Mouse (Mus musculus): ENCODE measurements around the gene Adora3. TPM values are rescaled to one million over a fixed set of nuclear protein-coding genes. Genes with fewer than 3 reads are reported as not detected.

Gene Adora3
- polyA plus RNA-seq, 1 experiment from 2014 or later, result 0.16 TPM

DNA sequence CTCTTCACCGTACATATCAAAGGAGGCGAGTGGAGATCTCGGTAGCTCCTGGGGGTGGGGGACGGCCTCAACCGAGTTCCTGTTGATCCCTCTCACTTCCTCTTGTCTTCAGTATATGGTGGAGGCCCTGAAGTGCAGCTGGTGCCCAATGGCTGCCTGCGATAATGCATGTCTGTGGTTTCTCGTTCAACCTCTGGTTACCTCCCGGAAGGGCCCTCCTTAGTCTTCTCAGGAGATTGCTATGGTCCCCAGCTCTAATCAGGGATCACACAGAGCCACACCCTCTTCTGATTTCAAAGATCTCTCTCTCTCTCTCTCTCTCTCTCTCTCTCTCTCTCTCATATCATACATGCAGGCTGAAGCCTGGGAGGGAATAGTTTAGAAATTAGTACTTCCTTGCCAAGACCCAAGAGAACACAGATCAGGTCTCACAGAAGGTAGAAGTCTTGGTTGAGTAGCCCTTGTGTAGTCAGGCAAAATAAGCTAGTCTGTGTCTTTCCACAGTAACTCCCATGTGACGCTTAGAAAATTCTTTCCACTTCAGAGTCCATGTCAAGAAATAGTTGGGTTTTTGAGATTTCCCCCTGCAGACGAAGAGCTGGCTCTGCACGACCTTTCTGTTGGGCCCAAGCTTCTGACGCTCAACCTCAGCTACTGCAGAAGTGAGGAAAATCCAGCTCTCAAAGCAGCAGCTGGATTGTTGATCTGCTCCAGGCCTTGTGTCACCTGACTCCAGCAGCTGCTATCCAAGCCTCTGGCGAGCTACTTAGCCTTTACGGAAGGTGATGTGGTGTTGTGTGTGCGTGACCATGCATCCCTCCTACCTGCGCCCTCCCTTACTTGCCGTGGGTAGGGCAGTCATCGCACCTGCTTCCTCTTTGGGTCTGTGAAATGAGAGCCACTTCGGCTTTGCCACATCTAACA lies 22.2 kb downstream of the Adora3 start:
- DNase-seq (ENCODE audit: low spot score), result no peak
- H3K9me3 ChIP-seq (ENCODE audit: control insufficient read depth, low read length), result no peaks in the 10 kb centered on the region
- H3K4me2 ChIP-seq (ENCODE audit: low read depth, severe bottlenecking), result no peak overlapping the region
- WGBS, result 74% methylated on average over 19 of the region's 19 CpGs
- H3K4me1 ChIP-seq (ENCODE audit: control insufficient read depth, insufficient read depth, low read length), result peaks cover 4% of the 10 kb centered on the region; the same call in 1 of the 2 replicates
- H3K27ac ChIP-seq (replicated peaks; ENCODE audit: low read depth, low read length), result 0 out of 2 replicates have a peak overlapping the region, but pooled peaks have one; percentile 6
- no peak overlapping the region for H3K9ac ChIP-seq (ENCODE audit: low read length)
- no peaks in the 10 kb centered on the region for H3K36me3 ChIP-seq (ENCODE audit: control insufficient read depth, insufficient read depth, low read length)
- 0 out of 2 replicates have a peak, but pooled peaks have one; percentile 37 for ATAC-seq (ENCODE audit: insufficient number of reproducible peaks, low FRiP score, low TSS enrichment, low read depth)
- no peak overlapping the region for H3K4me3 ChIP-seq (ENCODE audit: low read depth, low read length)
- H3K27me3 ChIP-seq (ENCODE audit: control insufficient read depth, insufficient read depth, low read length), result no peaks in the 10 kb centered on the region

DNA sequence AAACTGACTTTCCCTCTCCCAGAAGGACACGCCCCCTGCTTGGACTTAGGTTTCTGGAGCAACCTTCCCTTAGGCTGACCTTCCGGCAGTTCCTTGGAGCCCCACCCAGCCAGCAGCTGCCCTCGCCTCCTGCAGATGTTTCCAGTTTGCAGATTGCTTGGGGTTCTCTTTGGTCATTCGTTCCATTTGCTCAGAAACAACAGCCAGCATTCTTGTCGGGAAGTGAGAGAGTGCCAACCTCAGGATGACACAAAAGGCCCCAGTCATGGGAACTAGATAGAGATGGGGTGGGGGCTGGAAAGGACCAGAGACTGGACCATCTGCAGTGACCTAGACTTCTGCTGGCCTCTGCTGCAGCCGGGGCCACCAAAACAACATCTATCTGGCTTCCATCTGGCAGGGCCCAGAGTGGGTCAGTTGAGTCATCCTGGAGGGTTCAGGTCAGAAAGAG lies 23.3 kb downstream of the Adora3 start:
- no peak overlapping the region for H3K4me3 ChIP-seq (ENCODE audit: low read depth, low read length)
- DNase-seq (ENCODE audit: low spot score) (peak; percentile 48), ATAC-seq (ENCODE audit: insufficient number of reproducible peaks, low FRiP score, low TSS enrichment, low read depth) (no peak)
- 13% methylated on average over 6 of the region's 6 CpGs for WGBS
- H3K27ac ChIP-seq (replicated peaks; ENCODE audit: low read depth, low read length), result no peak overlapping the region
- no peak overlapping the region for H3K9ac ChIP-seq (ENCODE audit: low read length)
- H3K9me3 ChIP-seq (ENCODE audit: control insufficient read depth, low read length), result no peaks in the 10 kb centered on the region
- no peak overlapping the region for H3K4me2 ChIP-seq (ENCODE audit: low read depth, severe bottlenecking)
- H3K4me1 ChIP-seq (ENCODE audit: control insufficient read depth, insufficient read depth, low read length), result peaks cover 4% of the 10 kb centered on the region; the same call in 1 of the 2 replicates
- H3K36me3 ChIP-seq (ENCODE audit: control insufficient read depth, insufficient read depth, low read length), result no peaks in the 10 kb centered on the region
- no peaks in the 10 kb centered on the region for H3K27me3 ChIP-seq (ENCODE audit: control insufficient read depth, insufficient read depth, low read length)

DNA sequence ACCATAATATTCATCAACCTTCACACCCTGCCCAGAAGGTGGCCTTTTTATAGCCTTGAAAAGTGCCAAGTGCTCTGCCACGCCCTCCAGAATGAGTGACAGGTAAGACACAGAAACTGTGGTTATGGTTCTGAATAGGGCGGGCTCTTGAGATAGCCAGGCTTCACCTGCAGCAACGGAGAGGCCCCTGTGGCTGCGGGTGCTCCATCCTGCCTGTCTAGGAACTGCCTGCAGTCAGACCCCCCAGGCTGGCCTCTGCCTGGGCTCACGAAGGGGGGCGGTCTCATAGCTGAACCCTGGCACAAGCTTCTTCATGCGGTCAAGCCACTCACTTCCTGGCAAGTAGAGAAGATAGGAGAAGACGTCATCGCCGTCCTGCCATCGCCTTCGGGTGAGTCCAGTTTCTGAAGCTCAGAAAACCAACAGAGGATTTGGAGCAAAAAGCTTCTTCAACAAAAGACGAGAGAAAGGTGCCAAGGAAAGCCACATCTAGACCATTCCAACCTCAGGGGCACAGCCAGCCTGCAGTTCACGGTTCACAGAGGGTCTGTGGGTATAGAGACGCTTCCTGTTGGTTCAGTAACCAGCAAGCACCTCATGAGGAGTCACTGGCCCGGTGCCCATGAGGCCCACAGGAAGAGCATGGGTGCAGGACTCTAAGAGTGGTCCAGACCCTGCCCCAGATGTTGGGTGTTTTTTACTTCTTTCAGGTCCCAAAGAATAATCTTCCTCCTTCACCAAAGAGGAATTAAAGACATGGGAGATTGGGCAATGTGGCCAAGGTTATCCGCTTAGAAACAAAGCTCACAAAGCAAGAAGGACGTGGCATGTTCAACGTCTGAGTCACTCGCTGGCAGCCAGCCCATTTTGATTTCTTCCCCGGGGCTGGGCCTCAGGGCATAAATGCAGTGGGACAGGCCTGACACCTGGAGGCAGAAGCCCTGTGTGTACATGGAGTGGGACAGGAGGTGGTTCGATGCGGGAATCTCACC lies 24.2 kb downstream of the Adora3 start:
- no peak overlapping the region for H3K4me3 ChIP-seq (ENCODE audit: low read depth, low read length)
- ATAC-seq (ENCODE audit: insufficient number of reproducible peaks, low FRiP score, low TSS enrichment, low read depth), result no peak

DNA sequence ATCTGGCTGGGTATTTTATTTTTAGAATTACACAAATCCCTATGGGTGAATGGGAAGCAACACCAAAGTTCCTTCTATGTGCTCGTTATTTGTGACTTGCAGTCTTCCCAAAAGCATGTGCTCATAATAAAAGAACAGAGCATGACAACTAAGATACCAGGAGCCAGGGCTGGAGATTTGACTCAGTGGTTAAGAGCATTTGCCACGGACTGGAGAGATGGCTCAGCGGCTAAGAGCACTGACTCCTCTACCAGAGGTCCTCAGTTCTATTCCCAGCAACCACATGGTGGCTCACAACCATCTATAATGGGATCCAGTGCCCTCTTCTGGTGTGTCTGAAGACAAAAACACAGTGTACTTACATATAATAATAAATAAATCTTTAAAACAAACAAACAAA lies 26.2 kb downstream of the Adora3 start:
- no peaks in the 10 kb centered on the region for H3K9me3 ChIP-seq (ENCODE audit: control insufficient read depth, low read length)
- no peak for DNase-seq (ENCODE audit: low spot score)
- H3K4me1 ChIP-seq (ENCODE audit: control insufficient read depth, insufficient read depth, low read length), result peaks cover 4% of the 10 kb centered on the region; the same call in 1 of the 2 replicates
- no peak for ATAC-seq (ENCODE audit: insufficient number of reproducible peaks, low FRiP score, low TSS enrichment, low read depth)
- H3K36me3 ChIP-seq (ENCODE audit: control insufficient read depth, insufficient read depth, low read length), result no peaks in the 10 kb centered on the region
- no peak overlapping the region for H3K4me3 ChIP-seq (ENCODE audit: low read depth, low read length)
- no peaks in the 10 kb centered on the region for H3K27me3 ChIP-seq (ENCODE audit: control insufficient read depth, insufficient read depth, low read length)
- no peak overlapping the region for H3K4me2 ChIP-seq (ENCODE audit: low read depth, severe bottlenecking)
- WGBS, result 86% methylated on average over 3 of the region's 3 CpGs
- no peak overlapping the region for H3K9ac ChIP-seq (ENCODE audit: low read length)
- H3K27ac ChIP-seq (replicated peaks; ENCODE audit: low read depth, low read length), result no peak overlapping the region

More for the DNA sequence above, 24.2 kb downstream of the Adora3 start:
- no peaks in the 10 kb centered on the region for H3K9me3 ChIP-seq (ENCODE audit: control insufficient read depth, low read length)
- DNase-seq (ENCODE audit: low spot score), result peak; percentile 41
- H3K36me3 ChIP-seq (ENCODE audit: control insufficient read depth, insufficient read depth, low read length), result no peaks in the 10 kb centered on the region
- WGBS, result 77% methylated on average over 23 of the region's 23 CpGs
- peaks cover 4% of the 10 kb centered on the region; the same call in 1 of the 2 replicates for H3K4me1 ChIP-seq (ENCODE audit: control insufficient read depth, insufficient read depth, low read length)
- H3K4me2 ChIP-seq (ENCODE audit: low read depth, severe bottlenecking), result no peak overlapping the region
- H3K9ac ChIP-seq (ENCODE audit: low read length), result no peak overlapping the region
- no peaks in the 10 kb centered on the region for H3K27me3 ChIP-seq (ENCODE audit: control insufficient read depth, insufficient read depth, low read length)
- no peak overlapping the region for H3K27ac ChIP-seq (replicated peaks; ENCODE audit: low read depth, low read length)

DNA sequence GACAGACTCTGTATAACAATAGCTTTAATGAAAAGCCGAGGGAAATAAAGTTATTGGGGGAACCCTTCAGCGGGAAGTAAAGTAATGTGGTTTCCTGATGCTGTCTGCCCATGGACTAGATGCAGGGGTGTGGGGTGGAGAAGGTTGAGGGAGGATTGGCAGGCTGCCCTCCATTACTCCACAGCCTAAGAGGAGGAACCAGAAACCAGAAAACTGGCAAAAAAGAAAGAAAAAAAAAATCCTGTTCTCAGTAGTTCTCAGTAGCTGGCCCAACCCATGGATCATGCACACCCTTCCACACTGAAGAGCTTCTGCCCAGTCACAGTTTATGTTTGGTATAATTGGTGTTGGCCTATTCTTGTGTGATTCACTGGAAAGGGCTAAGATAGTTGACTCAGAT lies 27.7 kb downstream of the Adora3 start:
- H3K4me1 ChIP-seq (ENCODE audit: control insufficient read depth, insufficient read depth, low read length), result peaks cover 4% of the 10 kb centered on the region; the same call in 1 of the 2 replicates
- H3K36me3 ChIP-seq (ENCODE audit: control insufficient read depth, insufficient read depth, low read length), result no peaks in the 10 kb centered on the region
- no peak overlapping the region for H3K4me3 ChIP-seq (ENCODE audit: low read depth, low read length)
- H3K9ac ChIP-seq (ENCODE audit: low read length), result no peak overlapping the region
- no peaks in the 10 kb centered on the region for H3K27me3 ChIP-seq (ENCODE audit: control insufficient read depth, insufficient read depth, low read length)
- DNase-seq (ENCODE audit: low spot score) (no peak), ATAC-seq (ENCODE audit: insufficient number of reproducible peaks, low FRiP score, low TSS enrichment, low read depth) (no peak)
- H3K9me3 ChIP-seq (ENCODE audit: control insufficient read depth, low read length), result no peaks in the 10 kb centered on the region
- no peak overlapping the region for H3K27ac ChIP-seq (replicated peaks; ENCODE audit: low read depth, low read length)
- no peak overlapping the region for H3K4me2 ChIP-seq (ENCODE audit: low read depth, severe bottlenecking)
- WGBS, result 89% methylated on average over 2 of the region's 2 CpGs

DNA sequence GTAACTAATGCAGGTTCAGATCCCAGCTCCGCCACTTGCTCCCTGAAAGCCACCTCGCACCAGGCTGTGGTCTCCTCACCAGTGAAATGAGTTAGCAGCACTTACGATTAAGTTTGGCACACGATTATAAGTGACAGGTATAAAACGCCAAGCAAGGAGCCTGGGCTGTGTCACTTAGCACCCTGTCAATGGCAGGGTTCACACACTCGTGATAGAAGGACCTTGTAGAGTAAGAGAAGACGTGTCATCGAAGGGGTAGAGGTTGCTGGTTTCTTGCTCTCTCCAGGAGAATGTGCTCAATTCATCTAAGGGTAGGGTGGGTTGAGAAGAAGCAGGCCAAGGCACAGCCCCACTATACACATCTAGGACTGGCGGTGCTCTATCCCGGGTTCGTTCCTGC lies 28.2 kb downstream of the Adora3 start:
- no peak overlapping the region for H3K4me2 ChIP-seq (ENCODE audit: low read depth, severe bottlenecking)
- no peaks in the 10 kb centered on the region for H3K36me3 ChIP-seq (ENCODE audit: control insufficient read depth, insufficient read depth, low read length)
- 73% methylated on average over 11 of the region's 11 CpGs for WGBS
- ATAC-seq (ENCODE audit: insufficient number of reproducible peaks, low FRiP score, low TSS enrichment, low read depth) (no peak), DNase-seq (ENCODE audit: low spot score) (no peak)
- no peaks in the 10 kb centered on the region for H3K27me3 ChIP-seq (ENCODE audit: control insufficient read depth, insufficient read depth, low read length)
- H3K27ac ChIP-seq (replicated peaks; ENCODE audit: low read depth, low read length), result no peak overlapping the region
- peaks cover 4% of the 10 kb centered on the region; the same call in 1 of the 2 replicates for H3K4me1 ChIP-seq (ENCODE audit: control insufficient read depth, insufficient read depth, low read length)
- no peak overlapping the region for H3K9ac ChIP-seq (ENCODE audit: low read length)
- no peaks in the 10 kb centered on the region for H3K9me3 ChIP-seq (ENCODE audit: control insufficient read depth, low read length)
- H3K4me3 ChIP-seq (ENCODE audit: low read depth, low read length), result no peak overlapping the region

DNA sequence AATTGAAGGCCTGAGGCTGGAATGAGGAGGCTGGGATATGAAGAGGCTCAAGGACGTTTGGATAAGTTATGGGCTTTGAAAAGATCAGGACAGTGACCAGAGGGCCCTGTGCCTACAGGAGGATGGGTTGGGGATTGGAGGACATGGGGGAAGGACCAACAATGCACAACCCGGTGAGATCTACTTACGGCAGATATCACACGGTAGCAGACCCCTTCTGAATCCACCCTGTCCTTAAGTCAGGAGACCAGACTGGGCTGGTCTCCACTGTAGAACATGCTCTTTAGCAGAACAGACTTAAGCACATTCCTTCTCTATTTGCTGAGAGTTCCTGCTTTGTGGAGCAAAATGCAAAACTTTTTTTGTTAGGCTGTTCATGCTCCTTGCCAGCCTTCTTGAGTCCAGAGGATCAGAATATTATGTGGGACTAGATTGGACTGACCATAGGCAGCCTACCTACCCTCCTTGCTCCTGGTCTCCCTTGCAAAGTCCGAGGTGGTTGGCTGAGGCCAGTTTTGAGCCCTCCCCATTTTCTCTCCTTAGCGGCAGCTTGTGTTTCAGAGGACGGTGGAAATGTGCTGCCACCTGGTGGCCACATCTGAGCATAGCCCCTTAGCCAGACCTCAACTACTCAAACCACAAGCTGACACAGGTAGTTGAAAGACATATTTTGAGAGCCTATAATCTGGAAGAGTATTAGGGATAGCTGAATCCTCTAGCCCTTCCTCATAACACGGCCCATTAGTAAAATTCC lies 28.9 kb downstream of the Adora3 start:
- no peaks in the 10 kb centered on the region for H3K27me3 ChIP-seq (ENCODE audit: control insufficient read depth, insufficient read depth, low read length)
- H3K4me2 ChIP-seq (ENCODE audit: low read depth, severe bottlenecking), result no peak overlapping the region
- no peak overlapping the region for H3K27ac ChIP-seq (replicated peaks; ENCODE audit: low read depth, low read length)
- ATAC-seq (ENCODE audit: insufficient number of reproducible peaks, low FRiP score, low TSS enrichment, low read depth) (peak; percentile 58; the same call in 1 of the 2 replicates), DNase-seq (ENCODE audit: low spot score) (peak; percentile 91)
- WGBS, result 39% methylated on average over 8 of the region's 8 CpGs
- H3K4me3 ChIP-seq (ENCODE audit: low read depth, low read length), result no peak overlapping the region
- no peaks in the 10 kb centered on the region for H3K9me3 ChIP-seq (ENCODE audit: control insufficient read depth, low read length)
- peaks cover 2% of the 10 kb centered on the region; the same call in 1 of the 2 replicates for H3K4me1 ChIP-seq (ENCODE audit: control insufficient read depth, insufficient read depth, low read length)
- H3K9ac ChIP-seq (ENCODE audit: low read length), result no peak overlapping the region
- H3K36me3 ChIP-seq (ENCODE audit: control insufficient read depth, insufficient read depth, low read length), result no peaks in the 10 kb centered on the region
